Mouse (Mus musculus) heart, adult 8-10 months (tissue): ENCODE results near the gene Lgr6. TPM values are rescaled to one million over a fixed set of nuclear protein-coding genes. Genes with fewer than 3 reads are reported as not detected.
A peak's percentile ranks its signal among the peaks of the same experiment; 100 is the strongest.
"Not testable (repeated sequence)": the region's sequence is repeated elsewhere in the genome, so short reads cannot be mapped to it uniquely, and the experiment has no call there.

Experiments
- DNase-seq: peaks from one replicate; pipeline ENCODE4 v3.0.0; 2022; ENCODE audit warnings: low spot score
- total RNA-seq, 4 experiments: library from RNA; stranded (reverse); gene quantifications; 2 replicates each; pipeline ENCODE4 v1.2.4; 2022

Lgr6 gene
- total RNA-seq, 4 experiments from 2014 or later, result 12.9 to 17.9 (median 15.9) TPM

DNA sequence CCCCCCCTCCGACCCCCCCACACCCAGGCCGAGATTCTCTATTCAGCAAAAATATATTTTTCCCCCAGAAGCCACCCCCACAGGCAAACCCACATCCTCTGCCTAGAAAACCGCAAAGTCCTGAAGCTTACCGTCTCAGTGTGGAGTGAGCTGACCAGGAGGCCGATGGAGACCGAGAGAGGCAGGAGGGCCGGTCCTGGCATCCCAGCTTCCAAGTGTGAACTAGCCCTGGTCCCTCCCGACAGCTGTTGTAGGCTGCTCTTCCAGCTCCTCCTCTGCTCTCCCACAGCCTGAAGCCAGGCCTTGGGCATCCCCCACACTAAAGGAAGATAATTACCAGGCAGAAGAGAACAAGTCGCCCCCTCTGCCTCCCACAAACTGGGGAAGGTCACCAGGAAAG lies 23.9 kb upstream of the Lgr6 start:
- no peak for DNase-seq

GRCm38 (mm10) chr1:135128011-135128441 lies 22.9 kb upstream of the Lgr6 start:
- DNase-seq, result no peak

GRCm38 (mm10) chr1:135126443-135127027 lies 21.5 kb upstream of the Lgr6 start:
- no peak for DNase-seq

- no peak for DNase-seq
These were observed 20.9 kb upstream of the Lgr6 start for GRCm38 (mm10) chr1:135125990-135126389.

- no peak for DNase-seq
These were observed 19.7 kb upstream of the Lgr6 start for GRCm38 (mm10) chr1:135124573-135125363.

- no peak for DNase-seq
These were observed 7.6 kb upstream of the Lgr6 start for GRCm38 (mm10) chr1:135112661-135113060.

DNA sequence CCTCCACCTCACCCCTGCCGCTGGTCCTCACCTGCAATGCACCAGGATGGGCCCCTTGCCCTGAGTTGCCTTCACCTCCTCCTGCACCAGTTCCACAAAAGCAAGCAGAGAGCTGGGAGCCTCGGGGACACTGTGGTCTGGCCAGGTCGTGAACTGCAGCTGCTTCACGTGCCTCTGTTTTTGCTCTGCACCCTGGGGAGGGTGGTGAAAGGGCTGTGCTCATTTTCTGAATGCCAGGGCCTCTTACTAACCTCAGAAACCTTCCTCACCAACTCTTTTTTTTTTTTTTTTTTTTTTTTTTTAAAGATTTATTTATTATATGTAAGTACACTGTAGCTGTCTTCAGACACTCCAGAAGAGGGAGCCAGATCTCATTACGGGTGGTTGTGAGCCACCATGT lies 6.2 kb upstream of the Lgr6 start:
- not testable (repeated sequence) for DNase-seq

- DNase-seq, result peak; percentile 67
These were observed 5.0 kb upstream of the Lgr6 start for GRCm38 (mm10) chr1:135110075-135110474.

DNA sequence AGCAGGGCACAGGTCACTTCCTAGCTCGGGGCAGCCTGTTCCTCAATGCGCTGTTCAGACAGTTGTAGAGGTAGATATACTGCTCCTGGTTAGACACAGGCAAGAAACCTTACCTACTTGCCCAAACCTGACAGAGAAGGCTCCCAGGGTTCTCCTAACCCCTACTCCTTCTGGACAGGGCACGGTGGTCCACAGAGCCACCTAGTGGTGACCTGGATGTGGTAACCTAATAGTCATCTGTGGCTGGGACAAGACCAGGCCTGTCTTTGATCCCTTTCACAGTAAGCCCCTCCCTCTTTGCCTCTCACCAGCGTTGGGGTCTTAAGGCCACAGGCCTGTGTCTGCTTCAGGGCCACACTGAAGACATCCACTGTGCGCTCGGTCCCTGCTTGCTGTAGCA lies 3.5 kb upstream of the Lgr6 start:
- no peak for DNase-seq

GRCm38 (mm10) chr1:135105951-135106350 lies 875 bp upstream of the Lgr6 start:
- peak; percentile 46 for DNase-seq

DNA sequence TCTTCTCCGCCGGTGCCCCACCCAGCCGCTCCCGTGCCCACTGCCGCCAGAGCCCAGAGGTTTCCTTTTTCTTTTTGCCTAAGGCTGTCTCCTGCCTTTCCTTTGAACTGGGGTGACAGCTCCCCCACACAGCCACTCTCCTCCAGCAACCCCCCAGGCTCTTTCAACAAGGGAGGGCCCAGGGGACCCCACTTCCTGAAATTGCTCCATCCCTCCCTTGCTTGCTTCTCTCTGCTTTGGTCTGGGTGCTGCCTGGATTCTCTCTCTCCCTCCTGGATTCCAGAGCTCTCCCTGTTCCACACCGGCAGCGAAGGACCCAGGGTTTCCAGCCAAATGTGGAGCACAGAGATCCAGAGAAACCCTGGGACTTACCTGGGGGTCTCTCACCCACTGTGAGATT lies 4.7 kb downstream of the Lgr6 start:
- no peak for DNase-seq

GRCm38 (mm10) chr1:135098441-135098840 lies 6.6 kb downstream of the Lgr6 start:
- DNase-seq, result peak; percentile 56

DNA sequence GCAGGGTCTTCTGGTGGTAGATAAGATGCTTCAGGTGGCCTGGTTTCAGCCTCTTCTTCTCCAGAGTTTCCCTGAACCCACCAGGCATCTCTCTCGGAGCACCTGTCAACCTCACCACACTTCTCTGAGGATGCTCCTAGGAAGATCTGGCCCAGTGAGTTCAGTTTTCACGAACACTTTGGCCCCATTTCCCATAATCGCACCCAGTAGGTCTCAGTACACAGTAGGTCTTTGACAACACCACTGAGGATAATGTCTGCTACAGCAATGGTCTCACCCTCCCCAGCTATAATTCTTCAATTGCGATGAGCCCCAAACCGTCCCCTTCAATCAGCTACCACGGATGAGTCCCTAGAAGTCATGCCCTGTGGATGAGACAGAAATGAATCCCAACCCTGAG lies 7.6 kb downstream of the Lgr6 start:
- no peak for DNase-seq

GRCm38 (mm10) chr1:135096312-135096711 lies 8.8 kb downstream of the Lgr6 start:
- no peak for DNase-seq

DNA sequence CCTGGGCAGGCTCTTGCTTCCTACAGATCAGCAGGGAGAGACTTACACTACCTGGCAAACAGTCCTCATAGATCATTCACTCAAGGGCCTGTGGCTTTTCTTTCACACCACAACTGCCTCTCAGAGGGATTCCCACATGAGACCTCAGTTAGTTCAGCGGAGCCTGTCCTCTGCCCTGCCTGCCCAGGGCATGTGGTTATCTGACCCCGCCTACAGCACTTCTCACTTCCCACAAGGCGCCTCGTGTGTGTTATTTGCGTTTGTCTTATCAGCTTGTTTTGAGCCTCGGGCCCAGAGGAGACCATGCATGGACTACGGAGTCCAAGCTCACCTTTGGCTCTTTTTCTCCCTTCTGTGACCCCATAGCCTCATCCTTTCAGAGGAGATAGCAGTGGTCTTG lies 9.9 kb downstream of the Lgr6 start:
- no peak for DNase-seq

DNA sequence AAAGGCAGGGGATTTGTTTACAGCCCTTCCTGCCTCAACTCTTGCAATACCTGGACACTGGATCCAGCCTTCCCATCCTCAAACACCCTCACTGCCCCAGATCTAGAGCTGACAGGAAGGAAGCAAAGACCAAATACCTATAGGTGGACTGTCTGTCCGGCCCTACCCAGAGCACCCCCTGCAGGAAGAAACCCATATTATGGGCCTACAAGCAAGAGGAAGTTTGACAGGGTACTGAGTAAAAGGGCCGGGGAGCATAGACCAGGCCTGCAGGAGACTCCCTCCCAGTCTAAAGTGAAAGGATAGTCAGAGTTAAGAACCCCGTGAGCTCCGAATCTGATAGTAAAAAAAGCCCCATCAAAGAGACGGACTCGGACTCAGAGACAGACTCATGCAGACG lies 10.4 kb downstream of the Lgr6 start:
- DNase-seq, result no peak

DNA sequence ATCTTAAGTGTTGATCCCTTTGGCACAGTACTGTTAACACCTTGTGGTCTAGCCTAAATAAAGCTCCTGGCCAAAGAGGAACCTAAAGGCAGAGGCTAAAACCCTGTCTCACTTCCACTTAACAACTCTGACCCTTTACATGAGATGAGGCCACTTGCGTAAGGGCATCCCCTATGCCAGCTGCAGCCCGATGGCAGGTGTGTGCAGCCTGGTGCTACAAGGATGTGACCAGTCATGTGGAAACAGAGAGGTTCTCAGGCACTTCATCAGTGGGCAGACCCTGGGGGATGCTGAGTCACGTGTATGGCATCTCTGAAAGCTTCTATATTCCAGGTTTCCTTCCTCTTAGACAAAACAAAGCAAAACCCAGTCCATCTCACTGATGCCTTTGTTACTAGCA lies 14.2 kb downstream of the Lgr6 start:
- no peak for DNase-seq

DNA sequence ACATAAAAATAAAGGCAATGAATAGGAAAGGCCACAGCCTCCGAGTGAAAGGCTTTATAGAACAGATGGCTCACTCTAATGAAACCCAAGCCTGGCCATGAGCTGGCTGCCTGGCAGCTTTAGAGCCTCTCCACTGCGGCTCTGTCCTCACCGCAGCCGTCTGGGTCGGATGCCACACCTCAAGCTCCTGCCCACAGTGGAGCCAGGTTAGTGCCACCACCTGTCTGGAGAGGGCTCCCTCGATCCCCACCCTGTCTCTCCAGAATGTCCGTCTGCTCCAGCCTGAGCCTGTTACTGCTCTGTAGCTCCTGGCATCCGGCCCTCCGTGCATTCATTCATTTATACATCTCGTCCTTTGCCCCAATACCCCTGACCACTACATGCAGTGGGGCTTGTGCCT lies 15.4 kb downstream of the Lgr6 start:
- no peak for DNase-seq

GRCm38 (mm10) chr1:135087414-135087813 lies 17.7 kb downstream of the Lgr6 start:
- DNase-seq, result no peak

DNA sequence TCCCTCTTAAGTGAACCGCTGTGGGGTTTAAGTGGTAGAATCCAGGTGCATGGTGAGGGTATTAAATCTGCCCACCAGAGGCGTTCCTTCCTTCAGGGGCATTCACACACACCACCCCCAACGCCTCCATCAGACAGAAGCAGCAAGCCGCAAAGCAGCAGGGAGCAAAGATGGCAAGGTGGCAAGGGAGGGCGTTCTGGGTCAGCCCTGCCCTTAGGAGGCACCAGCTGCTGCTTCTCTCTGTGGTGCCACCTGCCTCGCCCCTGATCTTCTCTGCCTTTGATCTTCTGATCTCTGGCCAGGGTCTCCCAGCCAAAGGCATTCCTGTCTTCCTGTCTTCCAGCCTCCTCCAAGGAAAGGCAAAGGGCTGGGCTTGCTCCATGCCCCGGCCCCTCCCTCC lies 19.1 kb downstream of the Lgr6 start:
- no peak for DNase-seq

- no peak for DNase-seq
These were observed 19.7 kb downstream of the Lgr6 start for GRCm38 (mm10) chr1:135085296-135085871.

DNA sequence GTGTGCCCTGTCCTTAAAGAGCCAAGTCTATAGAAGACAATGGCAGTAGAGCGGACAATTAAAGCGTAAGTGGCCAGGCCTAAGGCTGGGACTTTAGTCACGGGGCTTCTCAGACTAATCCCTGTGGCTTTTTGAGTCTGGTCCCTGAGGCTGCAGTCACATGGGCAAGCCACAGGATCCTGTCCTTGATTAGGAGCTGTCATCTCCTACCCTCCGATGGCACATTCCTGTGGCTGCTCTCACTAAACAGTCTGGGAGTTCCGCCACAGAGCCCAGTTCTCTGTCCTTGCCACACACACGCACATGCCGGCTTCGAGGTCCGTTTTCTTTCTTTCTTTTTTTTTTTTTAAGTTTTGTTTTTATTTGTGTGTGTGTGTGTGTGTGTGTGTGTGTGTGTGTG lies 21.6 kb downstream of the Lgr6 start:
- peak; percentile 37 for DNase-seq

DNA sequence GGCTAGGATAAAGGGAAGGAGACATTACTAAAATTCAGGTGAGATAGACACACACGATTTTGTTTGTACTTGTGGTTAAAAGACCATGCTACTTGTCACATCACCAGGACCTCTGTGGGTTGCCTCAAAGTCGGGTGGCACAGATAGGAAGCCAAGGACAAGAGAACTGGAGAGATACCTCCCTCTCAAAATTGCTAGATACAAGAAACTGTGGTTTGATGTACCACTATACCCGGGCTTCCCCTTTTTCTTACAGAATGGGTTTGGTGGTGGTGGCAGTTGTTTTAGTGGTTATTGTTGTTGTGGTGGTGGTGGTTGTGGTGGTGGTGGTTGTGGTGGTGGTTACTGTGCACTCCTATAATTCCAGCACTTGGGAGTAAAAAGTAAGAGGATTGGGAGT lies 22.8 kb downstream of the Lgr6 start:
- no peak for DNase-seq
